Mouse (Mus musculus) kidney, adult 18-20 months (tissue): ENCODE results near the gene Trim29.

Source experiments
- DNase-seq: peaks from one replicate; pipeline ENCODE4 v3.0.0; 2021

Gene Trim29

GRCm38 (mm10) chr9:43310538-43310937 is at the start of gene Trim29:
Gene Trim29, plus strand, starts transcription at chr9:43310848.
- no peak for DNase-seq

DNA sequence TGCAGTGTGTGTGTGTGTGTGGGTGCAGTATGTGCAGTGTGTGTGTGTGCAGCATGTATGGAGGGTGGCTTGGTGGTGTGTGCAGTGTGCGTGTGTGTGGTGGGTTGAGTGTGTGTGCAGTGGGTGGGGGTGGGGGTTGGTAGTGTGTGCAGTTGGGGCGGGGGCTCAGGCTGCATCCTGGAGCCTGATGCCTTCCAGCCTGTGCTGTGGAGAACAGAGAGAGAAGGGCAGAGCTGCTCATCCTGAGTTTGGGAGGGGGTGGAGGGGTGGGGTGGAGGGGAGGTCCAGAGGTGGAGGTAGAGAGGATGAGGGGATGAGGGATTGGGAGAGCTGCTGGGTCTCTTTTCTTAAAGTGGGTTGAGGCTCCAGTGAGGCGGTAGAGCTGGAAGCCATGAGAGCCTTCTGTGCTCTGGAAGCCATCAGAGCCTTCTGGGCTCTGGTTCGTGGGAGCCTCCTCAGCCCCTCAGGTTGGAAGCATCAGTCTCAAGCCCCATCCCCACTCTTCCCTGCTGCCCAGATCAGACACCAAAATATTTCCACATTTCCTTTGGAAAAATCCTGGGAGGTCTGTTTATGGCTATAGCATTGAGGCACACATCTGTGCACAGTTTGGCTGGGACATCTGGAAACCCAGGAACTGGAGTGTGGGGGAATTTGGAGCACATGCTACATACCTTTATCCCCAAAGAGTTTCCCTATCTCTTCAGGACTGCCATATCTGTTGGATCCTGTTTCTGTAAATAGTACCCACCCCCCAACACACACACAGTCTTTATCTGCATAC is 49.3 kb upstream of the Trim29 start:
- DNase-seq, result no peak

DNA sequence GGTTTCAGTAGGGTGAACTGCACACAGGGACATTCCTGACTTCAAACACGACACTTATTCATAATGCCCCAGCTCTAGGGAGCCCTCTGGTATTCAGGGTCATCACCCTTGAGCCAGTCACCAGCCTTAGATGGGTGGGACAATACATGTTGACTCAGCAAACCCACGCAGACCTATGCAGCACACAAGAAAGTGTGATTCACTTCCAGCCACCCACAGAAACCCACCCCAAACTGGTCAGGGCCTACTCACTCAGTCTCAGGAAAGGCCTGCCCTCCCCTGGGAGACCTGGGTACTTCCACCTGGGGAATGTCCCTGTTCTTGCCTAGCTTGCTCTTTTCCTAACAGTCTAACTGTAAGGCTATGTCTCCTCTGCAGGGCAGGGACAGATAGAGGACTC is 48.7 kb upstream of the Trim29 start:
- DNase-seq, result peak; percentile 43

- DNase-seq, result peak; percentile 23
Measured at GRCm38 (mm10) chr9:43262390-43262789, 48.3 kb upstream of the Trim29 start.

- peak; percentile 72 for DNase-seq
Measured at GRCm38 (mm10) chr9:43262811-43263550, 47.7 kb upstream of the Trim29 start.

DNA sequence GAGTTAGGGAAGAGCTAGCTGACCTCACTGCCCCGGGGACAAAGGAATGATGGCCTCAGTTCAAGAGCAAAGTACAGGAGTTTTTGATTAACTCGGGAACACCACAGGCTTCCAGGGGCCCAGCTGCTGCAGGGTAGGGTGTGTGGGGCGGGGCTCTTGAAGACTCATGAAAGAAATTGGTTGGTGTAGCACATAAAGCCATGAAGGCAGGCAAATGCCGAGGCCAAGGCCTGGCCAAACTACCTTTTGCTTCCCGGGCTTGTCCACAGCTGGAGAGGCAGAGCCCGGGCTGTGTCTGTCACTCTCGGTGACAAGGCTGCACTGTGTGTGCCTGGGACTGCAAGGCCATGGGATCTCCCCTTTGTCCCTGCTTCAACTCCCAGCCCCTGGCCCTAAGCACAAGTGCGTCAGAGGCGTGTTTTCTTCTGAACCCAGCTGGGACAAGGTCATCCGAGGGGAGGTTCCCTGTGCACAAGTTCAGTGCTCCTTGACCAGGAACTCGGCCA is 46.6 kb upstream of the Trim29 start:
- peak; percentile 87 for DNase-seq

DNA sequence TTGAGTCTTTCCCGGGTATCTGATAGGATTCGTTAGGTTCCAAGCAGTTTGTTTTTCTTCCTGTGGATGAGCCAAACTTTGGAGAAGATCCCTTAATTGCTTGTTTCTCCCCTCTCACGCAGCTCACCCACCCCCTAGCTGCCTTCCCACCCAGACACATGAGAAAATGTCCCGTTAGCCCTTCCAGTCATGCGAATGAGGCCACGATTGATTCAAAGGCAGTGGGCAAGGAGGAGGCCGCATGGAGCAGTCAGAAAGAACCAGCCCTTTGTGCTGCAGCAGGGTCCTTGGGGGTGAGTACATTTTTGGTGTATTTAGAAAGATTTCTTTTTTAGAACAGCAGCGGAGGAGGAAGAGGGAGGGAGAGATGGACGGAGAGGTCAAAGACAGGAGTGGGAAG is 45.5 kb upstream of the Trim29 start:
- no peak for DNase-seq

GRCm38 (mm10) chr9:43267357-43267756 is 43.3 kb upstream of the Trim29 start:
- peak; percentile 50 for DNase-seq

DNA sequence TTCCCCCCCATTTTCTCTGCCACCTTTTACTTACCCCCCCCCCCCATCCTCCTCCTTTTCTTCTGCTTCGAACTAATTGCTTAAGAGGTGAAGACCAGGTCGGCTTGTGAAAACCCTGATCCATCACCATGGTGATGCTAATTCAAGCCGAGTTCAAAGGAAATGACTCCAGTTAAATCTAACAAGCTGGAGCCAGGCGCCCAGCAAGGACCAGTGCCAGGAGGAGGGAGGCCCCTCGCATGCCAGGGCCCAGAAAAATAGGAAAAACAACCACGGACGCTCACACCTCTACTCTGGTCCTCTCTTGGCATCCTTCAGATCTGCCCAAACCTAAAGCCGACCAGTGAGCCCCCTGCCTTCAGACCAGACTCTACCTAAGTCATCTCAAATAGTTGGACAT is 41.5 kb upstream of the Trim29 start:
- no peak for DNase-seq

- peak; percentile 20 for DNase-seq
Measured at GRCm38 (mm10) chr9:43270723-43271252, 39.9 kb upstream of the Trim29 start.

GRCm38 (mm10) chr9:43271761-43272518 is 38.7 kb upstream of the Trim29 start:
- peak; percentile 30 for DNase-seq

DNA sequence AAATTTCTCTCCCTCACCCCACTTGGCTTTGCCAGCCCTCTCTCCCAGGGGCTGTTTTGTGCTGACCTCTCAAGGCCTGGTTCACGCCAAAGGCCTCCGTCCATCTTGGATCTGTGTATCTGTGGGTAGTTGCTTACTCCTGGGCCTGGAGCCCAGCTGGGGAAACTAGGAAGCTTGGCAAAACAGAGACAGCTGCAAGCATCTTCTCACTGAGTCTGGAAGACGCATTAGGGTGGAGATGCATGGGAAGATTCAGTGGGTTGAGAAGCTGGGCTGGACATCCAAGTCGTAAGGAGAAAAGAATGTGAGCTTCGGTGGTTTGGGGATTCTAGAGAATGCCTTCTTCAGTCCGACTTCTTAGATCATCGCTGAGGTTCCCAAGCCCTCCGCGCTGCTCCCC is 36.9 kb upstream of the Trim29 start:
- no peak for DNase-seq

- DNase-seq, result peak; percentile 77
Measured at GRCm38 (mm10) chr9:43284284-43284683, 26.4 kb upstream of the Trim29 start.

DNA sequence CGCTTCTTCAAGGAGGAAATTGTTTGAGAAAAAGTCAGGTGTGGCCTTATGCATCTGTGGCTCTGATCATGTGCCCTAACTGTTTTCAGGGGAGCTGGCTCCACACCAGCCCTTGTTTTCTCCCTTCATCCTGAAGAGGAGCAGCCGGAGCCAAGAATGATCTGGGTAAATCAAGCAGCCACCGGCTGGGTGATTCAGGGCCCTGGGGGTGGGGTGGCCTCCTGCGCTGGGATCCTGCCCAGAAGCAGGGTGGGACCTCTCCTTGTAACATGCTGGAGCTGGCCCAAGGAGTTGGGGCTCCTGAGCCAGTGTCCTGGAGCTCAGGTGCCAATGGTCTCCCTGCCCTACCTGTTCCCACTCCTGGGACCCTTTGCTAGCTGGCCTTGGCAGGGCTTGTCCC is 25.4 kb upstream of the Trim29 start:
- DNase-seq, result no peak

DNA sequence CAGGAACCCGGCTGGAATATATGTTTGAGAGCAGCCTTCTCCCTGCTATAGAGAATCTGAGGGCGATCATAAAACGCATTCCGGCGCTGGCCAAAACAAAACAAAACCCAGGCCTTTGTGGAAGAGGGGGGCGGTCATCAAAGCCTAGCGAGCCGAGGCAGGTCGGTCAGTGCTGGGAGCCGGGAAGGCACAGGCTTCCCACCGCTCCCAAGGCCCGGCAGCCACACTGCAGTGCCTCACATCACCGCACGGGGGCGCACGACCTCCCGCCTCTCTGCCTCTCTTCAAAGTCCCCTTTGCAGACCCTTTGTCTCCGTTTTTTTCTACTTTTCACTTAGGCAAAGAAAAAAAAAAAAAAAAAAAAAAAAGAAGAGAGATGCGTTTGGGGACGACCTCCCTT is 23.8 kb upstream of the Trim29 start:
- peak; percentile 70 for DNase-seq

- DNase-seq, result no peak
Measured at GRCm38 (mm10) chr9:43293058-43293457, 17.6 kb upstream of the Trim29 start.

DNA sequence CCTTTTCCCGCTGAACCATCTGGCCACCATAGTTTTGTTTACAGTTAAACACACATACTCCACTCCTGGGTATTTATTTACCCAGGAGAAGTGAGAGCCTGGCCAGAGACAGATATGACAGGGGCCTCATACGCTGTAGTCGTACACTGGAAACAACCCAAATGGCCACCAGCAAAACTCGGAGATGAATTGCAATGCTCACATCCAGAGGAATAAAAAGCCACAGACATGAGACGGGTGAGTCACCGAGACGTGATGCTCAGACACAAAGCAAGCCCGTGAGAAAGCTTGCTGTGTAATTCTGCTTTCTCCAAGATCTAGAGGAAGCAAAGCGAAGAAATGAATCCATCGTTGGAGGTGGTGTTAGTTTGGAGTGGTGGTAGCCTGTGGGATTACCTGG is 10.3 kb upstream of the Trim29 start:
- no peak for DNase-seq

DNA sequence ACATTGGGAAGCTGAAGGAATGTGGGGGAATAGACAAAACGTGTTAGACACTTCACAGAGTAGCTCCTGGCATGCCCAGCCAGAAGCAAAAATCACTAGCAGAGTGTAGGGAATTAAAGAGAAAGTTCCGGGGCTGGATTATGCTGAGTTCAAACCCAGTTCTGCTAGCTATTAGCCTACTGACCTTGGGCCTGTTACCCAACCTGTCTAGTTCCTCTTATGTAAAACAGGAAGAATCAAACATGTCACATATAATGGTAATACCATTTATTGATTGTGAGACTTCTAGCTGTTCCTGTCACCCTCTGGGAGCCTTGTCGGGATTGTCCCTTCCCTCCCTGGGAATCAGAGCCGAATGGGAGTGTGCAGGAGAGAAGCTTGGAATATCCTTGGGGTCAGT is 7.7 kb upstream of the Trim29 start:
- DNase-seq, result no peak

DNA sequence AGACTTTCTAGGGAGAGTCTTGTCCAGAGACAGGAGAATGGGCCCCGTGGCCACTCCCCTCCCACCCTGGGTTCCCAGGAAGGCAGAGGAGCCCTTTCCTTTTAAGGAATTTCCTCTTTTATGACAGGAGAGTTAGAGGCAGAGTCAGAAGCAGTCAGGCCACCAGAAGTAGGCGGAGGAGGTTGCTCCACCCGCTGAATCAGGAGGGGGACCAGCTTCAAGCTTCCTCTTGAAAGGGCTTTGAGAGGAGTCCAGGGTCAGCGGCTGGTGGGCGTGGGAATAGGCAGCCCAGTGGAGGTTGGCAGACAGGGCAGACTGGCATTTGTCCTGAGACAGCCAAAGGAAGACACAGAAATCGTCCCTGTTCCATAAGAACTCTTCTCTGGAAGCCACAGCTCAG is 4.8 kb upstream of the Trim29 start:
- no peak for DNase-seq

- DNase-seq, result no peak
Measured at GRCm38 (mm10) chr9:43309087-43309872, 1.4 kb upstream of the Trim29 start.

- DNase-seq, result no peak
Measured at GRCm38 (mm10) chr9:43312190-43312589, 1.5 kb downstream of the Trim29 start.

DNA sequence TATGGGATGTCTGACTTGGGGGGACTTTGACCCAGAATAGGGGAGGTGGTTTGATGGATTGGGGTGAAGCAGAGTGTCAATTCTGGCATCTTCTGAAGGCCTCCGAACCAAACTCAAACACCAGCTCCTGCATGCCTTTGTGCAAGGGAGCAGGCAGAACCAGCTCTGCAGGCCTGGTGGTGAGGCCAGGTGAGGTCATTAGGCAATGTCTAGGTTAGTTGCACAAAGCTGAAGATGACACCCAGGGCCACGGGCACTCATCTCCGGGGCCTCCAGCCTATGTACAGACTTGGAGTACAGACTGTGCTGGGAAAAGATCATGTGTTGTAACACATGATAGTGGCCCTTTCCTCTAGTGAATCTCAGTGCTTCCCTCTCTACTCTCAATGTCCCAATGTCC is 3.2 kb downstream of the Trim29 start:
- DNase-seq, result no peak
